Mouse (Mus musculus): Measurements from ENCODE around the gene Fam189a2.

Gene Fam189a2

DNA sequence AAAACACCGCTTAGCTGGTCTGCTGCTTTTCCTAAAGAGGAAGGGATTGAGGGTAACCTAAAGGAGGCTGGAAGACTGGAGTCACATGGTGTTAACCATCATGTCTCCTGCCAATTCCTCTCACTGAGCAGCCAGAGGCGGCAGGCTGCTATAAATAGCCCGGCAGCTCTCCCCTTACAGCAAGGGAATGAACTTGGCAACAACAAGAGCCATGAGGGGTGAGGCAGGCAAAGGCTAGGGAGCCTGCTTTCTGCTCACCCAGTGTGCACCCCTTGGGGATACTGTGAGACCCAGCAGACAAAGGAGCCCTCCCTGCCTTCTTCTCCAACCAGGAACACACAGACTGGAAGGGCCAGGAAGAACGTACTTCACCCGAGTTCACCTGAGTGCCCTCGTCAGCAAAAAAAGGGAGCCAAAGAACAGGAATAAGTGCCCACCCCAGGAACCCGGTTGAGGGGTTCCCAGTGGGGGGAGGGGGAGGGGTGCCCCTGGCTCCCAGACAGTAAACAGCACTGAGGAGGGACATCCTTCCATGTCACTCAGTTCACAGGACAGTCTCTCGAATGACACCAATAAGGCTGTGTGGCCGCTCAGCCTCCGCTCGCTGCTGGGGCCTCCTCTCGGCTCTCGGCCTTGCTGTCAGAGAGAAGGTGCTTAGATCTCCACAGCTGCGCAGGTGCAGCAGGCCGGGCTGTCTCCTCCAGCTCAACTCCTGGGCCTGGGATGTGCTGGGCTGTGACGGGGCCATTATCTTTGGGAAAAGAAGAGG, 57.8 kb downstream of the Fam189a2 start:
- peak; percentile 86 for DNase-seq (ENCODE audit: low read depth, low spot score)

DNA sequence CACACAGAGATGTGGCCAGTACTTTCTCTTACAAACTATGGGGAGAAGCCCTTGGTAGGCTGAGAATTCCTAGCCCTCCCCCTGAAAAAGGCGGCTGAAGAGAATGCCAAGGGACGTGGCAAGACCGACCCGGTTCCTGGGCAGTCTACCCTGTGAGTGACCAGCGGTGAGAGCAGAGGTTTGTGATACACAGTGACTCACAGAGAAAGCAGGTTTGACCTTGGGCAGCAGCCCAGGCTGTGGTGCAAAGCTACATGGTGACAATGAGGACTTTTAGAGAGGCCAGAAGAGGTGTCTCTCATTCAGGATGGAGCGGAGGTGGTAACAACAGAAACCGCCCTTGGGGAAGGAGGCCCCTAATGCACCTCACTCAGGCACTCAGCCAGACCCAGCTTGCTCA, 59.4 kb downstream of the Fam189a2 start:
- DNase-seq (ENCODE audit: low read depth, low spot score), result peak; percentile 81

DNA sequence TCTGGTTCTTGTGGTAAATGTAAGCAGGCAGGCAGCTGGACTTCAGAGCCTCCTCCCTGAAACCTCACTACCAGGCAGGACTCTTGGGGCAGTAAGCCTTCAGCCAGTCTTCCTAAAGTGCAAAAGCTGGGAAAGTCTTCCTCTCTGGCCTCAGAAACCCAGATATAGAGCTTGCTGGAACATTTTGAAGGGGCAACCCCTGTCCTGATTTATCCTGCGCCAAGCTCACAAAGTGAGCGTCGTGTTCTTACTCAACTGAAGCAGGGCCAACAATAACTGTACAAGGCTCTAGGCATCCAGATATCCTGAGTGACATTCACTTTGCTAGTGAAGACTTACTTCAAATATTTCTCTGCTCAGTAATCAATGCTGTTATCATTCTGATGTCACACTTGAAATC, 60.4 kb downstream of the Fam189a2 start:
- DNase-seq (ENCODE audit: low read depth, low spot score), result peak; percentile 32

DNA sequence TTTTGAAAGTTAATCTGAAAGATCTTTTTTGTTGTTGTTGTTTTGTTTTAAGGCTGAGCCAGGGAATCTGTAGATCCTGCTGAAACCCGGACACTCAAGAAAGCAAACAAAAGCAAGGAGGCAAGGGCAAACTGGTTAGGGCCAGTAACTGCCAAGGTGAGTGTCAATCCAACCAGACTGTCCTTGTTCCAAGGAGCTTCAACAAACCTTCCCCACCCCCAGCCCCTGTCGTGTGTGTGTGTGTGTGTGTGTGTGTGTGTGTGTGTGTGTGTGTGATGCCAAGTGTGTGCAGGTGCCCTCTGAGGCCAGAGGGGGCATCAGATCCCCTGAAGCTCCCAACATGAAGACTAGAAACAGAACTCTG, 62.0 kb downstream of the Fam189a2 start:
- DNase-seq (ENCODE audit: low read depth, low spot score), result no peak

DNA sequence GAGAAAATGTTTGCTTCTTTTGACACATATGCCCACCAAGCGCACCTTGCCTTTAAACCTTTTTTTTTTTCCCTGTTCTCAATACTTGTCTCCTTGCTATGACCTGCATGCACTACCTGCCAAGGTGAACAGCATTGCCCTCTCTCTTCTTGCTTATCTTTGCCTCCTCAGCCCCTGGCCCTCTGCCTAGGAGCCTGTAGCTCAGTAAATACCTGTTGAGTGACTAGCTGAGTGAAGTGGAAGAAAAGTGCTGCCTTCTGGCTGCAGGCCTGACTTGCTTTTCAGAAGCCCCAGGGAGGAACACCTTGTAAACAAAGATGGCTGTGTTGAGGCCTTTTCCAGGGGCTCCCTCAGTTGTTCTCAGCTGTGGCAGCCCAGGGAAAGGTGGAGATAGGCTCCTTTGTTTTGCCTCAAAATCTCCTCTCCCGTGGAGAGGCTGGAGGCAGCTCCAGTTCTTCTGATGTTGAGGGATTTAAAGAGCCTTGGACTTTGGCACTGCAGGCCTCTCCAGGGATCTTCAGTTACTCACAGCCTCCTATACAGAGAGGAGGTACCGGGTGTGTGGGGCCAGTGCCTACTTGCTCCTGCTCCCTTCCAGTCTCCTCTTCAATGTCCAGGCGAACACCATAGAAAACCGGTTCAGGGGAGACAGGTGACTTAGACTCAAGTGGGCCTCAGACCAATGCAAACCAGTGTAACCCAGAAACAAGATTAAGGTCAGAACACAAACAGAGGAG, 62.5 kb downstream of the Fam189a2 start:
- DNase-seq (ENCODE audit: low read depth, low spot score), result peak; percentile 60

DNA sequence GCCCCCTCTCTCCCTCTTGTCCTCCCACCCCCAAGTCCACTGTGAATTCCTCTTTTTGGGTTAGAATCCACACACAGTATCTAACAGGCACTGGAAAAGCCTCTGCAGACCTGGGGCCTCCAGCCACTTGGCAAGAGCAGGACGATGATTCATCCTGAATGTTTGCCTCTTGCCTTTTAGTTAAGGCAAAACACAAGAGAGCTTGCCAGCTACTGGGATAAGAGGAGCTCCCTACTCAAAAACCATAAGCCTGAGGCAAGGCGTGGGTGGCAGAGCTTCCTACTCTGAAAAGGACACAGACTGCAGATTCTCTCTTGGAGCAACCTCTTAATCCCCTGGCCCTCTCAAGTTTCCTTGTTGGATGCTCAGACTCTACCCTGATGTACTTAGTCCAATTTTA, 63.7 kb downstream of the Fam189a2 start:
- DNase-seq (ENCODE audit: low read depth, low spot score), result peak; percentile 100

DNA sequence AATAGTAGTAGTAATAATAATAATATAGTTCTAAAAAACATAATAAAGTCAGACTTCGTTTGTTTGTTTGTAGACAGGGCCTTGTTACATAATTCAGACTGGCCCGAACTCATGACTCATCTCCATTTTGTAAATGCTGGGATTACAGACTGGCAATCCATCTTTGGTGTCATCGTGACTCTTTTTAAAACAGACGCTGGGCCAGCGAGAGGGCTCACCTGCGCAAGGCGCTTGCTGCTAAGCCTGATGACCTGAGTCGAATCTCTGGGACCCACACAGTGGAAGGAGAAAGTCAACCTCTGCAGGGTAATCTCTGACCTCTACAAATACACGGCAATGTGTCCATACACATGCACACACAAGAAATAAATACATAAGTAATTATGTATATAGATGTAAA, 64.4 kb downstream of the Fam189a2 start:
- DNase-seq (ENCODE audit: low read depth, low spot score), result peak; percentile 39

DNA sequence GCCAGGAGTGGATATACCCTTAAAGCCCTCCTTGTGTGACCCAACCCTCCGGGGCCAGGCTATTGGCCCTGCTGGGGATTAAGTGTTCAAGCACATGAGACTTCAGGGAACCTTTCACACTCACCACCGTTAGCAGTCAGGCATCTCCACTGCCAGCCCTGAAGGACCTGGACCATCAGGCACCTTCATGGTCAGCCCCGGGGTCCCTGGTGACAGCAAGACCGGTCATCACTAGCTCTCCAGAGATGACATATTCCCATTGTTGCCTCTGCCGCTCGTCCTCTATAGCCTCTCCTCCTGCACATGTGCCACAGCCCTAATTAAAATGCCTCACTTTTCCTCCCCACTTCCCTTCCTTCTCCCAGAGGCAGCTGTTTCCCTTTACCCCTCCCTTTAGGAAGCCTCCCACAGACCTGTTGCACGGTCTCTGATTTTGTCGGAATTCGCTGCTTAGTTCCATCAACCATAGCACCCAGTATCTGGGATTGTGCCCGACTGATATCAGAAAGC, 66.4 kb downstream of the Fam189a2 start:
- no peak for DNase-seq (ENCODE audit: low read depth, low spot score)

DNA sequence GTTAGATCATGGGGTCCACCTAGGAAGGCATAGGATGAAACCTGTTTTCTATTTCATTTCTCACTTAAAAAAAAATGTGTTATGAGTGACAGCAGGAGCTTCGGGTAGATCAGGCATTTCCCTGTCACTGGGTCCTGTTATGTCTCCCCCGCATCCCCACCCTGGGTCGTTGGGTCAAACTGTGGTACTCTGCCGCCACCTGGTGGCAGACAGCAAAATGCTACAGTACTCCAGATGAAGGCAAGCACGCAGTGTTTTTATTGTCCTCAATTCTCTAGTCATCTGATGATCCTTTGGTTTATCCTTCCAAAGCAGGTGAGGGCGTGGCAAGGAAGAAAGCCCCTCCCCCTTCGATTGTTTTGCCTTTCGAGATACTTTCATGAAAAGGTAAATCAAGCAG, 69.3 kb downstream of the Fam189a2 start:
- peak; percentile 85 for DNase-seq (ENCODE audit: low read depth, low spot score)

DNA sequence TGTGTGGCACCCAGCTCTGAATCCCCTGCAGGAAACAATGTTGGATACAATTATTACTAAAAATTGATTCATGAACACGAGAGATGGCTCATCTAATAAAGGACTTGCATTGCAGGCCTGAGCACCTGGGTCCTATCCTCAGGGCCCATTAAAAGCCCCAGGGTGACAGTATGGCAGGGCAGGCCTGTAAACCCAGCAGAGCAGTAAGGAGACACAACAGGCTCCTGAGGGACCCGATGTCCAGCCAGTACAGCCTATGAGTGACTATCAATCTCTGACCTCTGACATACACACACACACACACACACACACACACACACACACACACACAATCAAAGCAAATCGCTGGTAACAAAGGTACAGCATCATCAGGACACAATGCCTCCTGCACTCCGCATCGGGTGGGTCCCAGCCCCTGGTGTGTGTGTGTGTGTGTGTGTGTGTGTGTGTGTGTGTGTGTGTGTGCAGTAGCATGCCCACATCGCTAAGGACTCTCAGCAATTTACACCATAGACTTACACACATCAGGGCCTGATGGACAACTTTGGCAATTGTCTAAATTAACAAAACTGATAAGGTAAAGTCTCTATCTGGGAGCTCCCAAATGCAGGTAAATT, 69.9 kb downstream of the Fam189a2 start:
- DNase-seq (ENCODE audit: low read depth, low spot score), result no peak

DNA sequence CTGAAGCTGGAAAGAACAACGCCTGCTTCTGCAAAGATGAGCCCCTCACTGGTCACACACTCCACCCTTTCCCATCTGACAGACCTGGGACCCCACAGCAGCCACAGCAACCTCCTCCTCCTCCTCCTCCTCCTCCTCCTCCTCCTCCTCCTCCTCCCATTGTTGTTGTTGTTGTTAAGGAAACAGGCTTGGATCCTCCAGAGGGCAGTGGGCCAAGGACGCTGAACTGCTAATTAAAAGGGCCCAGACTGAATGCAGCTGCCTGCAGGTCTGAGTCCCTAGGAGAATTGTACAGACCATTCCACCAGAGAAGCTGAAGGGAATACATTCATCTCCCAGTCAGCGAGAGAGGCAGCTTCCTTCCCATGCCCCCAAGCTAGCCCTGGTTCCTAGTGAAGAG, 70.5 kb downstream of the Fam189a2 start:
- peak; percentile 10 for DNase-seq (ENCODE audit: low read depth, low spot score)

DNA sequence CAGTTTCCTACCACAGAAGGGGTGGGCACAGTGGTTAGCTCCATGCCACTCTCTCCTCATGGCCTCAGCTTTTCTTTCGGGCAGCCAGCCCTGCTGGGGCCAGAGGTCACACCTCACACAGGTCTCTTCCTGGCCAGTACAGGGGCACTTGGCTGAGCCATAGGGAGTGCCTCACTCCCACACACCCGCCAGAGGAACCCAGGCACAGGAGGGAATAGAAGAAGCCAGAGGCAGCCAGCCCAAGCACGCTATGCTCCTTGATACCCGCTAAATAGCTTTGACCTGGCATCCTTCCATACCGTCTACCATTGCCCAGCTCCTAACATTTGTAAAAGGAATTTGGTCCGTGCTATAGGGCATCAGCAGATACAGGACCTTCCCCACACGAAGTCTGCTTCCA, 70.9 kb downstream of the Fam189a2 start:
- DNase-seq (ENCODE audit: low read depth, low spot score), result peak; percentile 33

DNA sequence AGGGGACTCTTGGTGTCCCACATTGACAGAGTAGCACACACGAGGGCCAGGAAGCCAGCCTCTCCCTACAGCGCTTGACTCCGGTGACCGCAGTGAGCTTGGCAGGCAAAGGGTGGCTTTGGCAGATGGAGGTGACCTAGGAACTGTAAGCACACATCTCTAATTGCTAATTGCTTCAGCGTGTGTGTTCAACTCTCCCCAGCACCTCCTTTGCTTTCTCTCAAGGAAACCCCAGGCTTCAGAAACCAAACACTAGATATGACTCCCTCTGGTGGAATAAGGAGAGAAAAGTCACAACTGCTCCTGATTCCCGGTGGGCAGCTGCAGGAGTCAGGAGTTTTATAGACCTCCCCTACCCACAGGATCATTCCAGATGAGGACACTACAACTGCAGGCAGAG, 71.9 kb downstream of the Fam189a2 start:
- peak; percentile 65 for DNase-seq (ENCODE audit: low read depth, low spot score)

DNA sequence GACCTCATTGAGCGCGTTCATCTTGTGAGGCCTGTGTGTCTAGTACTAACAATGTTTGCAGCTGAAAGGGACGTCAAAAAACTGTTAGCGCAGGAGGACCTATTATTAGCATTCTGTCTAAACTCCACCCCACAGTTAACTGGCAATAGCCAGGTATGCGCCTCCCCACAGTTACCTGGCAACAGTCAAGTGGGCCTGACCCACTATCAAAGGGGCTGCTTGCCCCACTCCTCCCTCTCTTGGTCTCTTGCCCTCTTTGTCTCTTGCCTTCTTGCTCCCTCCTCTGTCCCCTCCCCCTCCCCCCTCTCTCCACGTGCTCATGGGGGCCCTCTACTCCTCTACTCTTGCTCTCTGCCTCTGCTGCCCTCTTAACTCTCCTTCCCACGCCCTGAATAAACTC, 73.3 kb downstream of the Fam189a2 start:
- DNase-seq (ENCODE audit: low read depth, low spot score), result no peak

DNA sequence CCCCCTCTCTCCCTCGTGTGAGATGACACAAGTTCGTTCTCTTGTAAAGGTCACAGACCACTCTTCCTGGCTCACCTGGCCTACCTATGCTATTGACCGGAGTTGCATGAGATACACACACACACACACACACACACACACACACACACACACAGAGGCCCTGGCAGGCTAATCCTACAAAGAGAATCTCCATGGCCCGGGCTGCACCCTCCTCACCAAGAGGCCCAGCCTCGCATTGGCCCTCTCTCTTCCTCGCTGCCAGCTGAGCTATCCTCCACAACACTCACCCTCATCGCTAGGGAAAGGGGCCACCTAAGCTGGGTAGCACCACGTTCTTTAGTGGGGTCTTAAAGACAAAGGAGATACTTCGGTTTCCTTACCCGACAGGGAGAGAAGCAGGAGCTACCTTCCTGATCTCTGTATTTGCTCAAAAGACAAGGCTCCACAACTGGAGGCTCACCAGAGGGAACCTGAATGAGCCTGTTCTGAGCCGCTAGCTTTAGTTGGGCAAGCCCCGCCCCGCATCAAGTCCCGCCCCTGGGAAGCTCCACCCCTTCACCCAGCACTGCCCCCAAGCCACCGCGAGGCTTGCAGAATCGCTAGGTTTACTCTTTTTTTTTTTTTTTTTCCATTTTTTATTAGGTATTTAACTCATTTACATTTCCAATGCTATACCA, 74.4 kb downstream of the Fam189a2 start:
- DNase-seq (ENCODE audit: low read depth, low spot score), result no peak

DNA sequence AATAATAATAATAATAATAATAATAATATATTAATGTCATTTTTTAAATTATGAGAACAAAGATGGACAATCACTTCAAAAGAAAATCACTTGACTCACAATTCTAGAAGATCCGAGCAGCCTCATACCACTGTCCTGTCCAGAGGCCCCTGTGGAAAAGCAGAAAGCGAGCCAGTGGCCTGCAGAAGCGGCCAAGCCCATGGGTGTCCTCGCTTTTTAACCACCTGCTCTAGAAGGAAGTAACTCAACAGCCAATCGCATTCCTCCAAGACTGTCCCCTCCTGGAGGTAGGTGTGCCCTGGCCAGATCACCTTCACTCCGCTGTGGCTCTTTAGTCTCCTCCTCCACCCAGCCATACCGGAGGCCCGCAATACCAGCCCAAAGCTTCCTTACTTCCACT, 75.4 kb downstream of the Fam189a2 start:
- DNase-seq (ENCODE audit: low read depth, low spot score), result no peak

DNA sequence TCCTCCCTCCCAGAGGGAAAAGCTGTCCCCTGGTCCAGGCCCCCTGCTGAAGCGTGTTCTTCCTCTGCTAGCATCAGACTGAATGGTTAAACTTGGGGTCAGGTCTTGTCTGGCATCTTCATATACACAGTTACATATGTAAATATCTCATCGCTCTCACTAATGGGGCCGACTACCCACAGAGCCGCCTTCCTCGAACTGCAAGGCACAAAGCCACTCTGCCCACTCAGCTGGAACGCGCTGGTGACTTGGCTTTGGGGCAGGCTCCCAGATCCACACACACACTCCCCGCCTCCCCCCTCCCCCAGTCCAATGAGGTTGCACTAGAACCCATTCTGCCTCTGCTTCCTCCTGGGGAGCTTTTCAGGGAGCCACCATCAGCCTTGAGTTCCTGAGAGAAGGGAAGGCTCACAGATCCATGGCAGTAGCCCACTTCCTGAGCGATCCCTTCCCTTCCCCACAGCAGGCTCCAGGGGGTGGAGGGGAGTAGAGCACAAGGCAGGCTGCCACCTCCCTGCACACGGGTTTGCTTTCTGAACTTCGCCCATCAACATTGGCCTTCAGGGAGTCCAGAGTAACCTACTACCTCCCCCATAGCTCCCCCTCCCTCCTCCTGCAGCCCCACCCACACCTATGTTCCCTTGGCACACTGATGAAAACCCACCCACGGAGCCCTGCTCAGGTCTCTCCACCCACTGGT, 82.4 kb downstream of the Fam189a2 start:
- DNase-seq (ENCODE audit: low read depth, low spot score), result no peak

DNA sequence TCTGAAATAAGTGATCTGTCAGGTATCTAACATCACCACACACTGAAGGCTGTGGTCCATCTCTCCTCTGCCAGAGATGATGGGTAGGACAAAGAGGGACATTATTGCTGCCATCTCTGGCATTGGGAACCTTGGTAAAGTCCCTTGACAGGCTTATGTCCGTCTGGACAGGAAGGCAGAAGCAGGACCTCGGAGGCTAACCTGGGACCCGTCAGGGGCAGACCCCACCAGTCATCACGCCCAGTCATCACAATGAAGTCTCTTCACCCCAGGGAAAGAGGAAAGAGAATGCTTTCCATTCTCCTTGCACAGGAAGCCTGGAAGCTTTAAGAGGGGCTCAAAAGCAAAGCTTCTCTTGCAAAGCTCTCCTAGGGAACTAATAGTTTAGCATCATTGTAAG, 82.9 kb downstream of the Fam189a2 start:
- DNase-seq (ENCODE audit: low read depth, low spot score), result no peak

DNA sequence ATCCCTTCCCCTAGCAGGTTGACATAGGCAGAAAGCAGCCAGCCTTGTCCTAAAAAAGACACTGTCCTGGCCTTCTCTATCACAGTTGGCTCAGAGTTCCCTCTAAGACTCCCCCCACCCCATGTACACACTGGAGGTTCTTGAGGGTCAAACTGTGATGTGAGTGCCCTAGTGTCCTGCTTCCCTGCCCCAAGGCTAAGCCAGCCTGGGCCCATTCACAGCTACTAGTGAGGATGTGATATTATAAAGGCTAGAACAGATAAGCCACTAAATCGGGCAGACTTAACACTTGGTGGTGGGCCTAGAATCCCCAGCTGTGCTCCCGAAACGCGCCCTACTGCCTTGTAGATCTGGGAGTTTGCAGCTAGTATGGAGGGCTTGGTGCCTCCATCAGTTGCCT, 84.1 kb downstream of the Fam189a2 start:
- no peak for DNase-seq (ENCODE audit: low read depth, low spot score)

DNA sequence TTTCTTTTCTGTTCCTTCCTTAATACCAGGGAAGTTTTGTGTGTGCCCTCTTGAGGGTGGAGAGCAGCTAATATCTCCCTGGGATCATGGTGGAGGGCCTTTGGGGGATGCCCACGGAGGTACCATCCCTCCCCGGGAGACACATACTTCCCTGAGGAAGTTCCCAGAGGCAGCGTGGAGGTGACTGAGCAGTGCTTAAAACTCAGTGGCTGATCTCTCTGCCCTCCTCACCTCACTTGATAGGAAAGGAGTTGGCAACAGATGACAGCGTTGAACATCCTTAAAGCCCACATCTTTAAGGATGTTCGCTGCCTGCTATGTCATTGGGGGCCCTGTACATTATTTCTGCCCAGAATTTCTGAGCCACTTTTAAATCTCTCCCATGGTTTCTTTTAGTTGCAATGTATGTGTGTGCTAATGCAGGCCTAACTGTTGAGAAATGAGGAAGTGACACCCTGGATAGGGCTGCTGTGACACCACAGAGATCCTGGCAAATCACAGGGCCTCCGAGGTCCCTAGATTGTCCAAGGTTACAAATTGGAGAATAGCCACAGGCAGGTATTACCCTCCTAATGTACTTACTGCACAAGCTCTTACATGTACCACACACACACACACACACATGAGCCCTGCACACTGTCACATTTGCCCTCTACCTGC, 84.7 kb downstream of the Fam189a2 start:
- DNase-seq (ENCODE audit: low read depth, low spot score), result no peak

DNA sequence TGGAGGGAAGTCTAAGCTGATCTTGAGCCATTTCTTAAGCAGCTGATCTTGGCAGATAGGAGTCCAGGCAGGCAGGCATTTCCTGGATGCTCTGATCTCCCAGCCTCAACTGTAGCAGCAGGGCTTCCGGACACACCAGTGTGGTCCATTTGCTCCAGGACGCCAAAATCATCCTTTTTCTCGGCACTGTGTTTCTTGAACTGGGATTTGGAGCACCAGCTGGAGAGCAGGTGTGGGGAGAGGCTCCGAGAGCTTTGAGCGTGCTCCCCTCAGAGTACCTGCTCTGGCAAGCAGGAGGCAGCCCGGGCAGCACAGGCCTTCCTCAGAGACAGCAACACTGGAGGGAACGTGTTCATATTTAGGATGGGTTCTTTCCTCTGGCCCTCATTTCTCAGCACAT, 87.9 kb downstream of the Fam189a2 start:
- DNase-seq (ENCODE audit: low read depth, low spot score), result no peak
